Mouse (Mus musculus) ES-CJ7 (cell line): ENCODE measurements at regions not wholly inside any gene's neighbourhood (a gene's known extent, or its start where the extent isn't known, plus 50 kb on each side); places are given as distances from the start of the nearest gene placed in this dataset.

ENCODE experiments used
- DNase-seq: peaks from one replicate; pipeline ENCODE4 v3.0.0; 2011; ENCODE audit warnings: low read depth, low spot score

DNA sequence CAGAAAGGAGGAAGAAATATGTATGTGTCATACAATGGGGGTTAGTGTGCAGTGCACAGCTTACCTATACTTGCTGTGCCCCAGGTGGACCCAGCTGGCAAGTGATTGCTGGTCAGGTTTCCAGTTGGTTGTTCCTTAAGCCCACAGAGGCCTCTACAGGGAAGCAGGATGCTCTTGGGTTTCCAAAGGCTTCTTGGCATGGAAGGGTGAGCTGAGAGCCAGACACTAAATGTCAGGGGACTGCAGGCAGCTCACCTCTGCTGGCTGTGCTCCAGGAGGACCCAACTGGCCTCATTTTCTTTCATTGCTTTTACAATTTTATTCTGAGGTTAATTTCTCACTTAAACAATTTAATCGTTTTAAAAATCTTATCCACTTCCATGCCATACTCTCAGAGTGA, 108.1 kb downstream of the Gm10184 start:
- DNase-seq: no peak

DNA sequence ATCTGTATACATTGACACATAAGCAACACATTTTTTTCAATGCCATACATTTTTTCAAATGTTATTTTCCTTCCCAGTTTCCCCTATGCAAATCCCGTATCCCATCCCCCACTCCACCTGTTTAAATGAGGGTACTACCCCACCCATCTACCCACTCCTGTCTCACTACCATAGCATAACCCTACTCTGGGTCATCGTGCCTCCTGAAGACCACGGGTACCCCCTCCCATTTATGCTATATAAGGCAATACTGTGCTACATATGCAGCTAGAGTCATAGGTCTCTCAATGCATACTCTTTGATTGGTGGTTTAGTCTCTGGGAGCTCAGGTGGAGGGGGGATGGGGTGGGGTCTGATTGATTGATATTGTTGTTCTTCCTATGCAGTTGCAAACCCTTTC, 132.7 kb downstream of the Gm10184 start:
- no peak for DNase-seq

DNA sequence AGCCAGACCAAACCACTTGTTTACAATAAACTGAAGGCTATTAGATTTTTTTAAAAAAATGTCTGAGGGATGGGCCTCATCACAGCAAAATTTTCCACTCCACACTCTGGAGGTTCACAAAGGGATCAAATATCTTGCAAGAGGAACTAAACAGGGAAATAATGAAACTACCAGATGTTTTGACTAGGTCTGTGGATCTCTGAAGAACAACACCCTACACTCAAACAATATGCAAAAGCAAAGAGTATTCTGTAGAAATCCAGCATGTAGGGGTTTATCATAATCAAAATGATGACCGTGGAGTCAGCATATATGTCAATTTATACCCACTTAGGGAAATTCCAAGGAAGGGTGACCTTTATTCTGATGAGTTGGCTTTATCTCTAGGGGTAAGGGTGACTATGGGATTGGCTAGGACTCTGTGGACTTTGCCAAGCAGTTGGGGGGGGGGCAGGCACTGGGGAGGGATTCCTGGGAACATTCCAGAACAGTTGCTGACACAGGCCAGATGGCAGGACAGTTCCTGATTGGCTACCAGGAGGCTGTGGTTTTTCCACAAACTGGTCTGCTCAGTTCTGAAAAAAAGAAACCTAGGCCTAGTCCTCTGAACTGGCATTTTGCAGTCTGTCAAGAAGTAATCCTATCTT, 143.9 kb downstream of the Gm10184 start:
- DNase-seq: no peak

DNA sequence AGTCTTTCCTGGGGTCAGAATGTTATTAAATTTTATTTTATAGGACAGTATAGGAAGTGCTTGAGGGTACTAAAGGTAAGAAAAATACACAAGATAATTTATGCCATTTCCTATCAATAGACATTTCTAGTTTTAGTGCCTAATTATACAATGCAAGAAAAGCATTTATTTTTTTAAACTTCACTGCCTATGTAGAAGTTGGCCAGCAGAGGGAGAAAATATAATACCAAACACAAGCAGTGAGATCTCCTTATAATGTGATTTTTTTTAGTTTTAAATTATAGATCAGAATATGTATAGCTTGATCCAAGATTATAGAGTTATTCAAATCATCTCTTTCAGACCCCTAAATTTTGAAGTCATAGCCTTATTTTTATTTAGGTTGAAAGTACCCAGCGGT, 172.8 kb downstream of the Gm10184 start:
- no peak for DNase-seq

DNA sequence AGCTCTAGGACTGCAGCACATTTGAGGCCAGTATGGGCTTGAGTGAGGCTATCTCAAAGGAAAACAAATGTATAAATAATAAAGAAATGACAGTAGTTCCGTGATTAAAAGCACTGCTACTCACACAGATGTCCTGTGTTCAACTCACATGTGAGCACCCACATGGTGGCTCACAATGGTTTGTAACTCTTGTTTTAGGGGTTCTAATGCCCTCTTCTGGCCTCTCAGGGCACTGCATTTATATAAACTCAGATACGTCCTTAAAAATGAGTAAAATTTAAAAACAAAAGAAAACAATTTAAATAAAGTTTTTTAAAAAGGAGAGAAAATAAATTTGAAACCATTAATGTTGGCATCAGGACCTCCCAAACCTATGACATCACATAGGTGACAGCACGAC, 184.7 kb downstream of the Gm10184 start:
- no peak for DNase-seq

DNA sequence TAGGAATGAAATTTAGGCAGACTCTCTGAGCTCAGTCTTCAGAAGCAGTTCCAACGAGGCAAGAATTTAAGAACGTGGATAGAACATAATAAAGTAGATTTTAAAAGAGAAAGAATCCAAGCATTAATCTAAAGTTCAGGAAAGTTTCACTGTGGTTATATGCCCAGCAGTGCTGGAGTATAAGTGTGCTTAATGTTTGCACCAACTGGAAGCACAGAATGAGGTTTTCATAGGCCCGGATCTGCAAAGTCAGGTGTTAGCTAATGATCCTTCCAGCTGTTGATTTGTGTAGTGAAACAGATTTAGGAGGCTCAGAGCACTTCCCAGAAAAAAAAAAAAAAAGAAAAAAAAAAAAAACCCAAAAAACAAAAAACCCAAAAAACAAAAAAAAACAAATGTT, 228.5 kb downstream of the Gm10184 start:
- no peak for DNase-seq

DNA sequence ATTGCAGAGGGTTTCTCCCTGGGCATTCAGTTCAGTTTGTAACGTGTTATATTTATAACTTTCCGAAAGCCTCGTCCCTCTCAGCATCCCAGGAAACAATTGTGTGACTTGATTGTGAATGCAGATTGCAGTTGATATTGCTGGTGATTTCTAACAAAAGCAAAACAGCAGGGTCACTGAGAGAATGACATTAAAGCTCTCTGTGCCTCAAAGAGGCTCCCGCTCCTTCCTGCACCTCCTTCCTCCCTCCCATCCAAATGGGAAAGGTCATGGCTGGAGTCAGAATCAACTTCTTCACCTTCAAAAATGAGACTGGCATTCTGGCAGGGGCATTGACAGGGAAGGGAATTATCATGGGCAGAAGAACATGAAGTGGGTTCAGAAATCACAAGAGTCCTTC, 251.9 kb downstream of the Gm10184 start:
- no peak for DNase-seq

DNA sequence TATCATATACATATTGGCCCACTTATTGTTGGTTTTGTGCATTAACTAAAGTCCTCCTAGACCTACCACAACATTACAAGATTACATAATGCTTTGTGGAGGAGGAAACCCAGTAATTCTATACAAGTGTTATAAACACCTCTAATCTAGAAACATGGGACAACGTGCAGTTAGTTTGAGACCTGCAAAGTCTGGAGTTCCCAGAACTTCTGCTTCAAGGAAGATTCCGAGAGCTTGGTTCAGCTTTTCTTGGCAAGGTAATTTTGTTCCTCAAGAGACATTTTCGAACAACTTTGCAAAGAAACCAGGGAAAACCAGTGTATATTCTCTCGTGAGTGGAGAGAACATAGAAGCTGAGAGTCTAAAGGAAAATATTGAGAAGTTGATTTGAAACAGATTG, 254.0 kb downstream of the Gm10184 start:
- DNase-seq: no peak

DNA sequence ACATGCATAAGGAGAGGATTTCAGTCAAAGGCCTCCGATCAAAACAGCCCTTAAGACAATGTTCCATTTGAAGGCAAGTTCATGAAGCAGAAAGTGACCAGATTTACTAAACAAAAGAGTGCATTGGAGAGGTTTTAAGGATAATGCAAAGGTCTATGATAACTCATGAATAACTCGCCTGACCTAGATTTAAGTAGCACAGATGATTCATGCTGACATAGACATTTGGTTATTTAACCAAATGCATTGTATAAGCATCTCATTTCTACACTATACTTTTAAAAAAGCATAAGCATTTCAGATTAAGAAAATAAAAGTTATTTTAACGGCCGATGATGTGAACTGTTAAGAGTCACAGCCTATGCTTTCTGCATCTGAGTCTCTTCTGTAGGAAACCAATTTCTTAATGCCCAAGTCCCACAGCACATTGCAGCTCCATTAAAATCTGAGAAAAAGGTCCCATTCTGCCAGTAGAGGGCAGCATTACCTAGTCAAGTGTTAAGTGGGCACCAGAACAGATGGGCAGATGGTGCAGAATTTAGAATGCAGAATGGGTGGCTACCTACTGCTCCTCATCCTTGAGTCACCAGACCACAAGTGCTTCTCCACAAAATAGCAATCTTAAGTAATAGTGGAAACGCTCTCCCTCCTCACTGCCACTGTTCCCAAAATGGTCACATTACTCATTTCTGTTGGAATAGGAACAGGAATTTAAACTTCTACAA, 256.0 kb downstream of the Gm10184 start:
- peak; percentile 73 for DNase-seq

DNA sequence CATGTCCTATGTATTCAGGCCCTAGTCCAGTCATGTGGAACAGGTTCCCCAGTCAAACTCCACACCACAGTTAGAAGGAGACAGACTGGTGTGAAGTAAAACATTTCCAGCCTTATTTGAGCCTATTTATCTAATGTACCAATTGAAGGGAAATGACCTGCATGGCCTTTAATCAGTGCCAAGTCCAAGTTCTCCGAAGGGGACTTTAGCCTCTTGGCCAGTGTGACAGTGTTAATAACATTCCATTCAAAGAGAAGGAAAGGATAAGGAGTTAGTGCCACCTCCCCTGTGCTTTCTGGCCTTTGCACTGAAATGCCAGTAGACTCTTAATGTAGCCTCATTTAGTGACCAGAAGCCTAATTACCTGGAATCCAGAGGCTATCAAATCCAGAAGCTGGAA, 264.2 kb downstream of the Gm10184 start:
- DNase-seq: no peak
